Mouse (Mus musculus): Measurements from ENCODE around the gene Pacsin3.
A peak's percentile ranks its signal among the peaks of the same experiment; 100 is the strongest.

The Pacsin3 gene

DNA sequence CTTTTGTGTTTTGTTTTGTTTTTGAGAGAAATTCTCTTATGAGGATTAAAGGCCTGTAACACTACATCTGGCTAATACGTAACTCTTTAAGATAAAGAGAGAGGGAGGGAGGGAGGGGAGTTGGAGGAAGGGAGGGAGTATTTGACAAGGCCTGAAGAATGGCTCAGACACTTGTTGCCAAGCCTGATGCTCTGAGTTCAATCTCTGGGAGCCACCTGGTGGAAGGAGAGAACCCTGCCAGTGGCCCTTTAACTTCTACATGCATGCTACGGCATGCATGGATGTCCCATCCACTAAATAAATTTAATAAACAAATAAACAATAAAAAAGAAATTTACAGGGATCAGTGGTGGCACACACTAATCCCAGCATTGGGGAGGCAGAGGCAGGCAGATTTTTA lies 46.1 kb downstream of the Pacsin3 start:
- DNase-seq (ENCODE audit: extremely low read depth, low read depth), result no peak

DNA sequence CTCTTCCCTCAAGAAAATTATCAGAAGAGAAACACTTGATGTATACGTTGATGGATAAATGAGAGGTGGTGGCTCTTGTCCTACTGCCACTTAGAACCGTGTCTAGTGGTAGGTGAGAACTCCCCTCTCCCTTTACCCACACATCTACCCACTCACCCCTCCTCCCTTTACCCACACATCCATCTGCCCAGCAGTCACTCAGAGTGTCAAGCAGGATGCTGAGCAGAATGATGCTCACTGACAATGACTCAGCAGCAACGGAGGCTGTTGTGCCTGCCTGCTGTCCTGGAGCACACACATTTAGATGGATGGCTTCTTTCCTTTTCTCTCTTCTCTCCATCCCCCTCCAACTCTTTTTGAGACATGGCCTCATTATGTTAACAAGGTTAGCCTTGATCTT lies 47.1 kb downstream of the Pacsin3 start:
- no peak for DNase-seq (ENCODE audit: extremely low read depth, low read depth)

DNA sequence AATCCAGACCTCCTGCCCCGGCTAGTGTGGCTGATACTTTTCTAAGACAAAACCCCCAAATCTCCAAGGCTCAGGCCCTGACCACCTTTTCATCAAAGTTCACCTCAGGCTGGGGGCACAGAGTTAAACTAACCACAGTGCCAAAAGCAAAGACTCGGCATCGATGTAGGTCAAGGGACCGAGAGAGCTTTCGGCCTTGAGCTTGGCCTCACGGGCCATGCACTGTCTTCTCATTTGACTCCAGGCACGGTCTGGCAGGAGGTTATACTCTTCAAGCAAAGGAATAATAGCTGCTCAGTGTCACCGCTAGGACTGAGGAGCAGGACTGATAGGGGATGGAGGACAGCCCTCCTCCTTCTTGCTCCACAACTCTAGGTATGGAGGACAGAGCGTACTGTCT lies 50.2 kb downstream of the Pacsin3 start:
- DNase-seq (ENCODE audit: extremely low read depth, low read depth), result no peak

DNA sequence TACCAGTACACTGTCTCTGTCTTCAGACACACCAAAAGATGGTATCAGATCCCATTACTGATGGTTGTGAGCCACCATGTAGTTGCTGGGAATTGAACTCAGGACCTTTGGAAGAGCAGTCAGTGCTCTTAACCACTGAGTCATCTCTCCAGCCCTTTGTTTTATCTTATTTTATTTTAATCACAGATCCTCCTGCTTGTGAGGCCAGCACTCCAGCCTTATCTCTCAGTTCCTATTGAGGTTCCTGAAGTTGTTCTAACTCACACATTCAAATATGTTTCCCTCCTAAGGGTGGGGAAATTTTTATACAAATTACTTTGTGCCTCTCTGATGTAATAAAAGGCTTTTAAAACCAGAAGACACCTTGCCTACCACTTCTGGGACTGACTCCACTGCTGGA lies 50.8 kb downstream of the Pacsin3 start:
- peak; percentile 12 for DNase-seq (ENCODE audit: extremely low read depth, low read depth)

DNA sequence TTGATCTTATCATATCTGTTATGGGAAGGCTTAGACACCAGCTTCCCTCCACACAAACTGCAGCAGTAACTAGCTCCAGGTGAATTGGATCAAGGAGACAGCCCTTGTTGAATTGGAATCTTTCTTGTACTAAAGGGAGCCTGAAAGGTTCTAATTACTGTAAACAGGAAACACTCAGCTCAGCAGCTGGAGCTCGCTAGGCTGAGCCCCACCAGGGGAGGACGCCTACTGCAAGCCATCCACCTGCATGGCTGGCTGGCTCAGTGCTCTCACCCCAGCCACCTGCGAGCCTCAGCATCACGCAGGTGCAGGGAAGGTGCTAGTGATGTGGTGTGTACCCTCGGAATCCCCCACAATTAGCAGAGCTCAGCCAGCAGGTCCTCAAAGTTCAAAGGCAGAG lies 52.9 kb downstream of the Pacsin3 start:
- DNase-seq (ENCODE audit: extremely low read depth, low read depth), result no peak

DNA sequence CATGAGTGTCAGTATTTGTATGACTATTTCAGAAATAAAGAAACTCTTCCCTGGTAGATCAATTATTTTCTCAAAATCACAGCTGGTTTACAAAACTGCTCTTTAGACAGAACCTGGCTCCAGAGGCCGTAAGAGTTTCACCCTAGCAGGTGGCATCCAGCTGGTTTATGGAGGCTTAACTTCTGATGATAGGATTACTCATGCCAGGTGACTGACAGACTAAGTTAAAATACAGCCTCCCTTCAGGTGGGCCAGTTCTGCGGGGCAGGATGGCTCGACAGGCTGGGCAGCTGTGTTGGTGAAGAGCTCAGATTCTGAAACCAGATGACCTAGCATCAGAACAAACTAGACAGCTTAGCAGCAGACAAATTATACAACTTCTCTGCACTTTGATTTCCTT lies 53.8 kb downstream of the Pacsin3 start:
- no peak for DNase-seq (ENCODE audit: extremely low read depth, low read depth)

DNA sequence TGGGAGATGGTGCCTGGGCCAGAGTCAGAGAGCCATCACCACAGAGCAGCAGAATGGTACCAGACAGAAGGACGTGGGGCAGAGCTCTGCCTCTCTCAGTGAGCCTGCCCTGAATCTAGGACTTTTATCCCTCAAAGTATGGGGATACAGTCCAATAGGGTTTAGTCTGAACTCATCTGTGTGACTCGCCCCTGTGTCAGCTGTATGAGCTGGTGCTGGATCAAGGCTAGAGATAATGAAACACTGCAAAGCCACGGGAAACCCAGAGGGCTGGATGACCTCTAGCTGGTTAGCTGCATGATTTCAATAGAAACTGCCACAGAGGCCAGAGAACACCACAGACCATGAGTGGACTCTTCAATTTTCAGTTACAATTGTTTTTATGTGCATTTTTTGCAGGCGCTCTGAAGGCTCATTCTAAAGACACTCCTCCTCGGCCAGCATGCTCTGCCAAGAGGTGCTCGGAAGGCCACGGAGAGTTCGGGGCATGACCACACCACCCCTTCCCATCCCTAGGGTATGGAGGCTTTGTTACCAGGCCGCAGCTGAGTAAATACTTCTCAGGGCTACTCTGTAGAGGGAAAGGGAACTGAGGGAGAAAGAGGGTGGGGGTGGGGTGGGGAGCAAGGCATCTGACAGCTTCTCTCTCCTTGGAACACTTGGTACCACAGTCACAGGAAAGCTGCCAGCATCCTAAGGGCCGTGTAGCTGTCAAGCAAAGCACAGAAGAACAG lies 57.0 kb downstream of the Pacsin3 start:
- DNase-seq (ENCODE audit: extremely low read depth, low read depth), result no peak

DNA sequence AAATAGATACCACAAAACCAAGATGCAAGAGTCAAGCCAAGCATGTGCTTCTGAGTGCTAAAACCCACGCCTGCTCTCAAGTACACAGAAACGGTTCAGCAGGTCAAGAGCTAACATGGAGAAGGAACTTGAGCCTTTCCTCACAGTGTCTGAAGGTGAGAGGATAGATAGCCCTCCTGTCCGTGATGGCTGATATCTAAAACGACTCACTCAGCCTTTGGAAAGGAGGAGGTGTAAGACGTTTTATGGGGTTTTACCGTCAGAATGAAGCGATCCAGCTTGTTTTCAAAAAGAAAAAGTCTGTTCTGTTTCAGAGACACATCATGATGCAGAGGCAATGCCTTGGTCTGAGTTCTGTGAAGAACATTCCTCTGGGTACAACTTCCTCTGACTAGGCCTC lies 58.4 kb downstream of the Pacsin3 start:
- DNase-seq (ENCODE audit: extremely low read depth, low read depth), result no peak
